Mouse (Mus musculus): ENCODE measurements around the gene Zfp940. TPM values are rescaled to one million over a fixed set of nuclear protein-coding genes. Genes with fewer than 3 reads are reported as not detected.

Gene Zfp940
- polyA plus RNA-seq, 1 experiment from 2014 or later, result 16.5 TPM

DNA sequence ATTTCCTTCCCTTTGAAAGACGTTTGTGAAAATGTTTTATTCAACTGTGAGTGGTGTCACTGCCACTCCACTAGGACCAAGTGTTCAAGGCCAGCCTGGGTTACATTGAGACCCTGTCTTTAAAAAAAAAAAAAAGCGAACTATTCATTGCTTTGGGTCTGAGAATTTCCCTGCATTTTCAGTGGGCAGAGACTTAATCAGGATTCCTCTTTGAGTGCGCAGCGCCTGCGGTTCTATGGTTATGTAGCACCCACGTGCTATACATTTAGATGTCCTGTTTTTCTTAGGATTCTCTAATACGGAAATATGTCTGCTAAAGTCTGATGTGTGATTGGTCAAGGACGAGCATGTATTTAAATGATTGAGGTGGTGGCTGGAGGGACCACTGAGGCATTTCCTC, 68.4 kb downstream of the Zfp940 start:
- Histone ChIP-seq H3K9me3 (ENCODE audit: control insufficient read depth, low read length) (no peaks in the 10 kb centered on the region; the same call in 1 of the 2 replicates), H3K9ac (replicated peaks; ENCODE audit: low read length) (peak overlapping the region; percentile 50), H3K27me3 (ENCODE audit: control insufficient read depth, insufficient read depth, low read length) (no peaks in the 10 kb centered on the region), H3K36me3 (ENCODE audit: control insufficient read depth, insufficient read depth, low read length) (peaks cover 25% of the 10 kb centered on the region), H3K4me3 (replicated peaks; ENCODE audit: low read depth, low read length) (peak overlapping the region; percentile 78), H3K27ac (replicated peaks; ENCODE audit: low read depth, low read length) (no peak overlapping the region), H3K4me2 (ENCODE audit: low read length) (peak overlapping the region; percentile 71), H3K4me1 (ENCODE audit: control insufficient read depth, insufficient read depth, low read length) (peaks cover 20% of the 10 kb centered on the region; the same call in 1 of the 2 replicates)
- 41% methylated on average over 8 of the region's 8 CpGs for WGBS
- no peak for ATAC-seq (ENCODE audit: low FRiP score, low TSS enrichment)
- DNase-seq, result peak; percentile 43

GRCm38 (mm10) chr7:29783871-29784551, 69.5 kb downstream of the Zfp940 start, which contains the start of gene Zfp30:
Zfp30 (plus strand) TSS chr7:29783998.
- H3K9ac ChIP-seq (replicated peaks; ENCODE audit: low read length), result peak within 1 kb of the TSS; percentile 80
- H3K27ac ChIP-seq (replicated peaks; ENCODE audit: low read depth, low read length), result peak within 1 kb of the TSS; percentile 92
- ATAC-seq (ENCODE audit: low FRiP score, low TSS enrichment) (peak; percentile 97), DNase-seq (peak; percentile 96)
- H3K36me3 ChIP-seq (ENCODE audit: control insufficient read depth, insufficient read depth, low read length), result peaks cover 22% of the 10 kb centered on the region
- H3K4me2 ChIP-seq (ENCODE audit: low read length), result peak within 1 kb of the TSS; percentile 71
- peaks cover 20% of the 10 kb centered on the region; the same call in 1 of the 2 replicates for H3K4me1 ChIP-seq (ENCODE audit: control insufficient read depth, insufficient read depth, low read length)
- no peaks in the 10 kb centered on the region for H3K27me3 ChIP-seq (ENCODE audit: control insufficient read depth, insufficient read depth, low read length)
- under 1% methylated on average over 45 of the region's 45 CpGs for WGBS
- no peaks in the 10 kb centered on the region; the same call in 1 of the 2 replicates for H3K9me3 ChIP-seq (ENCODE audit: control insufficient read depth, low read length)
- H3K4me3 ChIP-seq (replicated peaks; ENCODE audit: low read depth, low read length), result peak within 1 kb of the TSS; percentile 78

Other genes starting within 250 kb of the Zfp940 start
- 0.55 and 0.77 TPM in 2 replicates for gene Catsperg2, start 126.6 kb downstream of the Zfp940 start, polyA plus RNA-seq (2014; fragmentation: Nextera tagmentation; extraction: Ambion mirVana)
- 20.0 and 21.0 TPM in 2 replicates for gene Zfp84, start 85.1 kb downstream of the Zfp940 start, polyA plus RNA-seq (2014; fragmentation: Nextera tagmentation; extraction: Ambion mirVana)
- 16.0 and 16.2 TPM in 2 replicates for gene Zfp30, start 69.7 kb downstream of the Zfp940 start, polyA plus RNA-seq (2014; fragmentation: Nextera tagmentation; extraction: Ambion mirVana)
- 20.6 and 35.1 TPM in 2 replicates for gene Zfp790, start 37.6 kb downstream of the Zfp940 start, polyA plus RNA-seq (2014; fragmentation: Nextera tagmentation; extraction: Ambion mirVana)
- 23.9 and 25.4 TPM in 2 replicates for gene Zfp420, start 6.3 kb upstream of the Zfp940 start, polyA plus RNA-seq (2014; fragmentation: Nextera tagmentation; extraction: Ambion mirVana)
- gene Zfp27, start 52.9 kb upstream of the Zfp940 start, polyA plus RNA-seq (2014; fragmentation: Nextera tagmentation; extraction: Ambion mirVana), result 13.8 and 17.5 TPM in 2 replicates
- gene Zfp383, start 54.6 kb upstream of the Zfp940 start, polyA plus RNA-seq (2014; fragmentation: Nextera tagmentation; extraction: Ambion mirVana), result 7.0 and 12.3 TPM in 2 replicates
- gene Zfp74, start 100.4 kb upstream of the Zfp940 start, polyA plus RNA-seq (2014; fragmentation: Nextera tagmentation; extraction: Ambion mirVana), result 16.3 and 22.1 TPM in 2 replicates
- 3.3 and 5.5 TPM in 2 replicates for gene Zfp568, start 130.3 kb upstream of the Zfp940 start, polyA plus RNA-seq (2014; fragmentation: Nextera tagmentation; extraction: Ambion mirVana)
- gene Zfp14, start 197.7 kb upstream of the Zfp940 start, polyA plus RNA-seq (2014; fragmentation: Nextera tagmentation; extraction: Ambion mirVana), result 13.5 and 14.3 TPM in 2 replicates
- gene Zfp82, start 219.2 kb upstream of the Zfp940 start, polyA plus RNA-seq (2014; fragmentation: Nextera tagmentation; extraction: Ambion mirVana), result 11.3 and 11.6 TPM in 2 replicates
- 1.7 and 1.8 TPM in 2 replicates for gene Gm26920, start 236.7 kb upstream of the Zfp940 start, polyA plus RNA-seq (2014; fragmentation: Nextera tagmentation; extraction: Ambion mirVana)
- gene Zfp566, start 236.9 kb upstream of the Zfp940 start, polyA plus RNA-seq (2014; fragmentation: Nextera tagmentation; extraction: Ambion mirVana), result 17.5 and 21.1 TPM in 2 replicates
- 86.6 and 101 TPM in 2 replicates for gene Zfp260, start 241.1 kb upstream of the Zfp940 start, polyA plus RNA-seq (2014; fragmentation: Nextera tagmentation; extraction: Ambion mirVana)

Data from midbrain, embryonic 14.5 days (tissue).